Mouse (Mus musculus) bone marrow macrophage, adult 2 months (primary cell): ENCODE data around the gene Nfkbid. TPM values are rescaled to one million over a fixed set of nuclear protein-coding genes. Genes with fewer than 3 reads are reported as not detected.
A peak's percentile ranks its signal among the peaks of the same experiment; 100 is the strongest.

ENCODE experiments used
- H3K27ac ChIP-seq: 2 replicates; pipeline ENCODE4 v1.5.1; 2012; ENCODE audit warnings: low read depth, low read length; ENCODE audit not compliant: insufficient read depth
- H3K4me1 ChIP-seq: 2 replicates; pipeline ENCODE4 v1.6.1; 2012; ENCODE audit warnings: low read length; ENCODE audit not compliant: control insufficient read depth, insufficient read depth
- H3K4me3 ChIP-seq: 2 replicates; pipeline ENCODE4 v1.5.1; 2012; ENCODE audit warnings: mild to moderate bottlenecking, low read length, moderate library complexity; ENCODE audit not compliant: insufficient read depth
- CTCF ChIP-seq: IDR thresholded peaks from 2 replicates; pipeline ENCODE4 v1.5.1; 2012; ENCODE audit warnings: low read depth, mild to moderate bottlenecking, low read length, moderate library complexity
- POLR2A ChIP-seq: IDR thresholded peaks from 2 replicates; pipeline ENCODE4 v1.6.1; 2012; ENCODE audit warnings: mild to moderate bottlenecking, low read depth, low read length, borderline replicate concordance
- polyA plus RNA-seq: library from polyadenylated mRNA; stranded (reverse); fragments of >200 nt; gene quantifications from 2 replicates; pipeline ENCODE4 v1.2.4, GENCODE M21; 2012; ENCODE audit not compliant: missing spikeins, insufficient read depth, insufficient read length

The Nfkbid gene
- polyA plus RNA-seq, 1 experiment, result 22.4 TPM

DNA sequence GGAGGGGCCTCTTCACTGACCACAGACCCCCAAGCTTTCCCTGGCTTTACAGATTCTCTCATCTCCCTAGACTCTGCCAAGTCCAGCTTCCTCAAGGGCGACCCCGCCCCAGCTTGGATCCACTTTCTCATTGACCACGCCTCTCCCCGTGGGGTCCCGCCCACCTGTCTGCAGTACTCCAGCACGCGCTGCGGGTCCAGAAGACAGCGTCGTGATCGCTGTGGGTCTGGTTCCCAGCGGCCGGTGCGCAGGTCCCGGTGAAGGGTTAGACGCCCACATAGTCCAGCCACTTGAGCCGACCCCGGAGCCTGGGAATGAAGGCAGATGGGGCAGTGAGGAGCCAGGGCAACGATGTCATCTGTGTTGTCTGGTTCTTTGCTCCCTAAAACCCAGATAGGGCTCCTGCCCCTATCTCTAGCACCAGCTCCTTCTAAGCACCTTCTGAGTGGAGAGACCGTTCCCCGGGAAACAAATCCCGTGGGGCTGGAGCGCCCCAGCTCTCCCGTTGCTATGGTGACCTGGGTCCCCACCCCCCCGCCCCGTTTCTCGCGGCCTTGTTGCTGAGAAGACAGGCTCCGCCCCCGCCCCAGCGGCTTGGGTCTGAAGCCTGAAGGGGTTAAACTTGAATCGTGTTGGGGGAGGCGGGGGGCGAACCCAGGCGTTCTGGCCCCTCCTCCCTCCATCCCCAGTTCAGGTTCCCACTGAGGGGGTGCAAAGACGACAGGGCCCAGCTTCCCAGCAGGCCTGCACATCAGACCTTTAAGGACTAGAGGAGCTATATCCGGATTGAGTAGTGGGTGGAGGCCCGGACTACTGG is 22.8 kb downstream of the Nfkbid start:
- no peak overlapping the region for H3K27ac ChIP-seq
- TF ChIP-seq POLR2A (no peak), CTCF (no peak)
- H3K4me3 ChIP-seq, result no peak overlapping the region; the same call in 1 of the 2 replicates
- no peaks in the 10 kb centered on the region; the same call in 1 of the 2 replicates for H3K4me1 ChIP-seq

DNA sequence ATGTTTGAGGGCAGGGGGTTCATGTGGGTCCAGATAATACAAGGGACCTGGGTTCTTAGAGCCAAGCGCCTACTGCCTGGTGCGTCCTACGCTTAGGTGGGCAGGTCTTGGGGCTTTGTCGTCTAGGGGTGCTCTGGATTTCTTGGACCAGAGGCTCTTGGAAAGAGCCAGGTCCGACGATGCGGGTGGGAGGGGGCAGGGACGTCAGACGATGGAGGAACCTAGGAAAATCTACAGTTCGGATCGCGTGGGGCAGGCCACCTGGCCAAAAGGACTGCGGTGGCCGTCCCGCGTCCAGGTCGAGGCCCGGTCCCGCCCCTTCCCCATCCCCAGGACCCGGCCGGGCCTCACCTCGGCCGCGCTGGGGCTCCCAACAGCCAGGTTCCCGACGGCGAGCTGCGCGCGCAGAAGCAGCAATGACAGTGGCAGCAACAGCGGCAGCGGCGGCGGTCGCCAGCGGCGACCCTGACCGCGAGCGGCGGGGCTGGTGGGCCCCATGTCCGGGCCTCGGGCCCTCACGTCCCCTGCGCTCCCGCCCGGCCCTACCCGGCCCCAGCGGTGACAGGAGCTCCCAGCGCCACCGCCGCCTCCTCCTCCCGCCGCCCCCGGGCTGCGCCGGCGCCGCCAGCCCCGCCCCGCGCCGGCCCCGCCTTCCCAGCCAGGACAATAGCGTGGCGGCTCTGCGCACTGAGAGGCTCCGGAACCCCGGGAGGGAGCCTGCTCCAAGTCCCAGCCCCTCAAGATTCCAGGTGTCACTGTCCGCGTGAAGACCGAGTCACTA is 23.6 kb downstream of the Nfkbid start, which contains the start of gene Aplp1:
TSS of gene Aplp1 (minus strand) at position 565 of the 781 bp plus-strand sequence.
- Histone ChIP-seq H3K27ac (no peak within 1 kb of the TSS), H3K4me3 (peak within 1 kb of the TSS; percentile 49), H3K4me1 (no peaks in the 10 kb centered on the region; the same call in 1 of the 2 replicates)
- no peak for TF ChIP-seq CTCF
- no peak for TF ChIP-seq POLR2A

DNA sequence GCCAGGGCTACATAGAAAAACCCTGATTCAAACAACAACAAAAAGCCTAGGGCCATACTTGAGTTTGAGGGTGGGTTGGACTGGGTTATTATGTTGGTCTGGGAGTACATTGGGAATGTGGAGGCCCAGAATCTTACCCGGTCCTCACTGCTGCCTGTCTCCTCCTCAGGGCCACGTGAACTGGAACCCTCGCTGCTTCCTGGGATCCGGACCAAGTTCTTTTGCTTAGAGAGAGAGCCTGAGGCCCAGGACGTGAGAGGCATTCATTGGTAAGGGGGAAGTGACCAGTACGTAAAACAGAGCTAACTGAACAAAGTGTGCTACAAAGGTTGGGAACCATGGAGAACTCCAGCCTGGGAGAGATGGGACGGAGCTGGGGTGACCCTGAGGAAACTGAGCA is 28.7 kb downstream of the Nfkbid start:
- Histone ChIP-seq H3K4me3 (no peak overlapping the region), H3K27ac (no peak overlapping the region), H3K4me1 (peaks cover 3% of the 10 kb centered on the region; the same call in 1 of the 2 replicates)
- TF ChIP-seq POLR2A (no peak), CTCF (no peak)

DNA sequence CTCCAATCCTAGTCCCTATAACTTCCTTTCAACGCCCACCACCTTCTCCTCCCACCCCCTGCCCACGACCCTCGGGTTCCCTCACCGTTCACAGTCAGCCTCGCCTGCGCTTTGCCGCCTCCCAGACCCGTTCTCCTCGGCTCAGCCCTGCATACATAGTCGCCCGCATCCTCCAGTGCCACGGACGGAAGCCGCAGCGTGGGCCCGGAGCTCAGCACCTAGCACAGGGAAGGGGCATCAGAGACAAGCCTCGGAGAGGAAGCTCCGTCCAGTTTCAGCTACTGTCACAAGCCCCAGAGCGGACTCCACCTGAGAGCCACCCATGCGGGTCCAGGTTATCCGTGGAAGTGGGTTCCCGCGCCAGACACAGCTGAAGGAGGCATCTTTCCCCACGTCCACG is 31.8 kb downstream of the Nfkbid start:
- TF ChIP-seq CTCF, result no peak
- TF ChIP-seq POLR2A, result no peak
- Histone ChIP-seq H3K4me1 (peaks cover 3% of the 10 kb centered on the region; the same call in 1 of the 2 replicates), H3K4me3 (no peak overlapping the region), H3K27ac (no peak overlapping the region)

DNA sequence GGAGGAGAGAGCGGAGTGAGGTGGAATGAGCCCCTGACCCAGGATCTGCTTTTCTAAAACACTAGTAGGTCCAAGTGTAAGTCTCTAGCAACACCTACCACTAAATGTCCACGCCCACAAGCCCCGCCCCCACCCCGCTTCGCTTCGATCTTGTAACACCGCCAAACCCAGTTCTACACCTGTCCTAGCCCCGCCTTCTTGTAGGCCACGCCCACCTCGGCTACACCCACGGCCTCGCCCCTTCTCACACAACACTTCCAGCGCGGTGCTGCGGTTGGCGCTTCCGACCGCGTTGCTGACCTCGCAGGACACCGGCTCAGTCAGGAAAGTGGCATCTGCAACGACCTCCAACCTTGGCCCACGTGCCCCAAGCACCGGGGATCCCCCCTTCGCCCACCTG is 32.2 kb downstream of the Nfkbid start:
- H3K27ac ChIP-seq, result no peak overlapping the region
- peaks cover 3% of the 10 kb centered on the region; the same call in 1 of the 2 replicates for H3K4me1 ChIP-seq
- H3K4me3 ChIP-seq, result peak overlapping the region; percentile 17; the same call in 1 of the 2 replicates
- no peak for TF ChIP-seq CTCF
- TF ChIP-seq POLR2A, result no peak

DNA sequence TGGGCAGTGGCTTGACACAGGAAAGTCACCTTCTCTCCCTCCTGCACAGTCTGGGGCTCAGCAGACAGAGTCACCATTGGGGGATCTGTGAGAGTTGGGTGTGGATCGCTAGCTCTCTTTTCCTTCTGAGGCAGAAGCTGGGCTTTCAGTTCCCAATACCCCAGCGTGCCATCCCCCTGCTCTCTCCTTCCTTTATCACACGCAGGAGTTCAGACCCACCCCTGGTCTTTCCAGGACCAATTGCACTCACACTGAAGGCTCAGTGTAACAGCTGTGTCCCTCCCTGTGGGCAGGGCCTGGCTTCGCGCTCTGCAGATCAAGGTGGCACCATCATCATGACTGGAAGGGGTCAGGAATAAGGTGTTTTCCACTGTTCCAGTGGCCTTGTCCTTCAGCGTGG is 32.7 kb downstream of the Nfkbid start:
- H3K4me3 ChIP-seq, result no peak overlapping the region
- TF ChIP-seq CTCF (no peak), POLR2A (no peak)

DNA sequence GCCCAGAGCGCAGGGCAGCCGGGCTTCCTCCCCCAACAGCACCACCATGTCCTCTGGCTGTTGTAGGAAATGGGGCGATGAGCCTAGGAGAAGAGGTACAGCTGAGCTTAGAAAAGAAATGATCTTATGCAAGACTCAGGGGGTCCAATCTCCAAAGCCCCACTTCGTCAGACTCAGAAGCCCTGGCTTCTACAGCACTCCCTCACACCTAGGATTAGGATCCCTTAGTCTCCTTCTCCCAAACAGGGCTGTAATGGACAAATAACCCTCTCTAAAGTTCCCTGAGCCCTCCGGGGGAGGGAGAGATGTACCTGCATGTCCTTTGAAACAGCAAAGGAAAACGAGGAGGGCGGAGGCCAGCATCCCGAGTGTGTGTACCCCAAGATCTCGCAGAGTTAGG is 35.0 kb downstream of the Nfkbid start:
- Histone ChIP-seq H3K27ac (no peak overlapping the region), H3K4me3 (no peak overlapping the region), H3K4me1 (peaks cover 3% of the 10 kb centered on the region; the same call in 1 of the 2 replicates)
- no peak for TF ChIP-seq POLR2A
- no peak for TF ChIP-seq CTCF

More for the DNA sequence above, 32.7 kb downstream of the Nfkbid start:
- no peak overlapping the region for H3K27ac ChIP-seq
- peaks cover 3% of the 10 kb centered on the region; the same call in 1 of the 2 replicates for H3K4me1 ChIP-seq

DNA sequence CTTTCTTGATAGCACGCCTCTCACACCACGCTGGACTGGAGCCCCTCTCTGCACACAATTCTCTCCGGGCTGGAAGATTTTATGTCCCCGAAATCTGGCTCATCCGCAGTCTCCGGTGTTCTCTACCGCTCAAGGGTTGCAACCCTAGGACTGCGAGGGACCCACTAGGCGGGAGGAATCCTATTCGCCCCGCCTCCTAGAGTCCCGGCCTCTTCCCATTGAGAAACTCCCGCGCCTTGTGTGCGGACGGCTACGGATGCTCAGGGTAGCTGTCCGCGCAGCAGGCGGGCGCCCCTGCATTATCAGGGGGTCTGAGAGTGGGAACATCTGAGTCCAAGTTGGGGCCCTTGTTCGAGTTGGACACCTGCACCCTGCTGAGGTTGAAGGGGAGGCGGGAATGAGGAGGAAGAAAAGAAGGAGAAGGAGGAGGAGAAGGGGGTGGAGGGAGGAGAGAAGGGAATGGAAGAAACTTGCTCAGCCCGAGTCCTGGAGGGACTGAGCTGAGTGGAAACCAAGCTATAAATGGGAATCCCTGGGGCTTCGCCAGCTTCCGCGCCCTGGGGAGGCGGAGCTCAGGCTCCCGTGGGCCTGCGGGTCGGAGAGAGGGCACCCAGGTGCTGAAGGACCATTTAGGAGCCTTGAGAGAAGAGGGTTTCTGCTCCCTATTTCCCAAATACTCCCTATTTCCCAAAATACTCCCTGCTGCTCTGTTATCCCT is 35.5 kb downstream of the Nfkbid start:
- no peak overlapping the region for H3K27ac ChIP-seq
- no peak overlapping the region for H3K4me3 ChIP-seq
- peaks cover 3% of the 10 kb centered on the region; the same call in 1 of the 2 replicates for H3K4me1 ChIP-seq
- TF ChIP-seq CTCF (no peak), POLR2A (no peak)

DNA sequence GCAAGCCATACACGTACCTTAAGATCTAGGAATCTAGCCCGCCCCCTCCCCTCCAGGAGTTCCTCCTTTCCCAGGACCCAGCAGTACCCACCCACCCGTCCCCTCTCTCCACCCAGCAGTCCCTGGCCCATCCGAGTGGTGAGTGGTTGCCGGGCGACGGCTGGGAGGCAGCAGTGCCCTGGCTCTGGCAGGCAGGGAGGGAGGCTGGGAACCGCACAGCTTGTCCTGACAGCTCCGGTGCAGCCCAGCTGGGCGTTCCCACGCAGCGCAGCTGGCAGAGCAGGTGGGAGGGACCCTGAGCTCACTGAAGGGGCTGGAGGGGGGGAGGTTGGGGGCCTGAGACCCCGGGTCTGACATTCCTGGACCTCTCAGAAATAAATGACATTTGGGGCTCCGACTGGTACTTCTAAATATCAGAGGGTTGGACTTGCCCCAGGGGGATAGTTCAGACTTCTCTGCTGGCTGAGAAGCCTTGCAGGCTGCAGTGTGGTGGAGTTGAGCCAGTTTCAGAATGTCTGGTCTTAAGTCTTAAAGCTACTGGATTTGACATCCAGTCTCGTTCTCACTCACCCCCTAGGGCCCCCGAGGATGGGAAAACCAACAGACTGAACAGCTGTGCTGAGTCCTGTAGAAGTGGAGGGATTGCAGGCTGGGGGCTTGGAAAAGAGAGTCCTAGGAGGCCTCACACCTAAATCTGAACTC is 36.2 kb downstream of the Nfkbid start, which contains the start of the genes Kirrel2 and Nphs1:
TSS of gene Kirrel2 (minus strand) at position 62 of the 702 bp plus-strand sequence.
TSS of gene Nphs1 (plus strand) at position 687 of the 702 bp plus-strand sequence.
- Histone ChIP-seq H3K4me1 (peaks cover 3% of the 10 kb centered on the region; the same call in 1 of the 2 replicates), H3K27ac (no peak within 1 kb of the TSS), H3K4me3 (no peak within 1 kb of the TSS)
- TF ChIP-seq POLR2A, result no peak
